Mouse (Mus musculus) midbrain, embryonic 13.5 days (tissue): ENCODE results near the gene Scube3. TPM values are rescaled to one million over a fixed set of nuclear protein-coding genes. Genes with fewer than 3 reads are reported as not detected.

Source experiments
- ATAC-seq: fragments of 200-750 bp; cut with Nextera tagmentation; 2 replicates; pipeline ENCODE4 v1.8.0; 2017; ENCODE audit warnings: mild to moderate bottlenecking, moderate TSS enrichment, moderate library complexity
- H3K27ac ChIP-seq: fragments of 300-500 bp; sonication (generic); 2 replicates; pipeline ENCODE4 v1.5.1; 2015; ENCODE audit warnings: inconsistent platforms, mild to moderate bottlenecking, moderate library complexity
- H3K27me3 ChIP-seq: fragments of 300-500 bp; sonication (generic); 2 replicates; pipeline ENCODE4 v1.6.1; 2015; ENCODE audit warnings: mild to moderate bottlenecking, inconsistent platforms
- H3K36me3 ChIP-seq: fragments of 300-500 bp; sonication (generic); 2 replicates; pipeline ENCODE4 v1.6.1; 2015; ENCODE audit warnings: mild to moderate bottlenecking, inconsistent platforms
- H3K4me1 ChIP-seq: fragments of 300-500 bp; sonication (generic); replicated peaks from 2 replicates; pipeline ENCODE4 v1.6.1; 2015; ENCODE audit warnings: inconsistent platforms
- H3K4me2 ChIP-seq: fragments of 300-500 bp; sonication (generic); replicated peaks from 2 replicates; pipeline ENCODE4 v1.6.1; 2015; ENCODE audit warnings: moderate library complexity, mild to moderate bottlenecking, inconsistent platforms
- H3K4me3 ChIP-seq: fragments of 300-500 bp; sonication (generic); replicated peaks from 2 replicates; pipeline ENCODE4 v1.5.1; 2015; ENCODE audit warnings: mild to moderate bottlenecking, inconsistent platforms
- H3K9ac ChIP-seq: fragments of 300-500 bp; sonication (generic); replicated peaks from 2 replicates; pipeline ENCODE4 v1.6.1; 2015; ENCODE audit warnings: mild to moderate bottlenecking, inconsistent platforms
- H3K9me3 ChIP-seq: fragments of 300-500 bp; sonication (generic); 2 replicates; pipeline ENCODE4 v1.6.1; 2016; ENCODE audit warnings: mild to moderate bottlenecking, inconsistent platforms
- WGBS: fragments of 180-500 bp; shearing (Covaris S2); methylation state at CpG from one replicate; pipeline ENCODE4 v1.1.7; 2015; 5-methylcytosine and 5-hydroxymethylcytosine counted together
- polyA plus RNA-seq: library from polyadenylated mRNA; unstranded; fragments of >200 nt; fragmentation: Nextera tagmentation; extraction: Ambion mirVana; gene quantifications from 2 replicates; pipeline ENCODE4 v1.2.1, GENCODE M21; 2015

Gene Scube3
- 5.6 and 6.1 TPM in 2 replicates for polyA plus RNA-seq

- ATAC-seq: peak; percentile 61
- H3K9me3 ChIP-seq: no peaks in the 10 kb centered on the region
- H3K4me2 ChIP-seq: peak within 1 kb of the TSS; percentile 87
- H3K27me3 ChIP-seq: peaks cover 14% of the 10 kb centered on the region
- no peaks in the 10 kb centered on the region for H3K36me3 ChIP-seq
- H3K27ac ChIP-seq: peak within 1 kb of the TSS; percentile 96
- peak within 1 kb of the TSS; percentile 91 for H3K9ac ChIP-seq
- peaks cover 67% of the 10 kb centered on the region for H3K4me1 ChIP-seq
- WGBS: under 1% methylated on average over 78 of the region's 97 CpGs
- H3K4me3 ChIP-seq: peak within 1 kb of the TSS; percentile 76
These were observed at the start of gene Scube3 for GRCm38 (mm10) chr17:28141771-28142699. TSS of gene Scube3 (plus strand) at chr17:28142141.

- Histone ChIP-seq H3K4me1 (peaks cover 7% of the 10 kb centered on the region), H3K4me3 (no peak overlapping the region), H3K27ac (no peak overlapping the region), H3K9me3 (peaks cover 2% of the 10 kb centered on the region; the same call in 1 of the 2 replicates), H3K27me3 (no peaks in the 10 kb centered on the region), H3K36me3 (no peaks in the 10 kb centered on the region), H3K9ac (no peak overlapping the region), H3K4me2 (no peak overlapping the region)
- WGBS: 94% methylated on average over 2 of the region's 2 CpGs
- ATAC-seq: no peak
These were observed 49.6 kb upstream of the Scube3 start for GRCm38 (mm10) chr17:28092297-28092696.

- WGBS: 70% methylated on average over 3 of the region's 3 CpGs
These were observed 48.1 kb upstream of the Scube3 start for GRCm38 (mm10) chr17:28093837-28094236.

GRCm38 (mm10) chr17:28096418-28096817 is 45.5 kb upstream of the Scube3 start:
- H3K27ac ChIP-seq: no peak overlapping the region
- peaks cover 5% of the 10 kb centered on the region for H3K4me1 ChIP-seq
- no peak for ATAC-seq
- no peaks in the 10 kb centered on the region for H3K36me3 ChIP-seq
- H3K9ac ChIP-seq: no peak overlapping the region
- H3K4me3 ChIP-seq: no peak overlapping the region
- H3K9me3 ChIP-seq: peaks cover 2% of the 10 kb centered on the region; the same call in 1 of the 2 replicates
- H3K27me3 ChIP-seq: no peaks in the 10 kb centered on the region
- H3K4me2 ChIP-seq: no peak overlapping the region
- WGBS: 86% methylated on average over 10 of the region's 10 CpGs

More at GRCm38 (mm10) chr17:28093837-28094236, 48.1 kb upstream of the Scube3 start:
- Histone ChIP-seq H3K4me3 (no peak overlapping the region), H3K27me3 (no peaks in the 10 kb centered on the region), H3K9ac (no peak overlapping the region), H3K4me1 (no peaks in the 10 kb centered on the region), H3K4me2 (no peak overlapping the region), H3K36me3 (no peaks in the 10 kb centered on the region), H3K9me3 (peaks cover 2% of the 10 kb centered on the region; the same call in 1 of the 2 replicates), H3K27ac (no peak overlapping the region)
- no peak for ATAC-seq

GRCm38 (mm10) chr17:28097308-28097707 is 44.6 kb upstream of the Scube3 start:
- Histone ChIP-seq H3K9ac (no peak overlapping the region), H3K36me3 (no peaks in the 10 kb centered on the region), H3K4me3 (no peak overlapping the region), H3K4me2 (no peak overlapping the region), H3K4me1 (peaks cover 14% of the 10 kb centered on the region), H3K9me3 (peaks cover 1% of the 10 kb centered on the region; the same call in 1 of the 2 replicates), H3K27me3 (no peaks in the 10 kb centered on the region), H3K27ac (no peak overlapping the region)
- 94% methylated on average over 13 of the region's 13 CpGs for WGBS
- no peak for ATAC-seq

- Histone ChIP-seq H3K4me2 (no peak overlapping the region), H3K36me3 (no peaks in the 10 kb centered on the region), H3K27me3 (no peaks in the 10 kb centered on the region), H3K9ac (no peak overlapping the region), H3K4me1 (peaks cover 15% of the 10 kb centered on the region), H3K9me3 (no peaks in the 10 kb centered on the region), H3K27ac (no peak overlapping the region), H3K4me3 (no peak overlapping the region)
- WGBS: 70% methylated on average over 3 of the region's 3 CpGs
- no peak for ATAC-seq
These were observed 42.9 kb upstream of the Scube3 start for GRCm38 (mm10) chr17:28099086-28099485.

GRCm38 (mm10) chr17:28100669-28101068 is 41.3 kb upstream of the Scube3 start:
- Histone ChIP-seq H3K27me3 (no peaks in the 10 kb centered on the region), H3K9me3 (no peaks in the 10 kb centered on the region), H3K9ac (no peak overlapping the region), H3K4me3 (no peak overlapping the region), H3K36me3 (no peaks in the 10 kb centered on the region), H3K4me2 (no peak overlapping the region), H3K27ac (peak overlapping the region; percentile 63), H3K4me1 (peaks cover 15% of the 10 kb centered on the region)
- 96% methylated on average over 1 of the region's 1 CpGs for WGBS
- ATAC-seq: no peak

GRCm38 (mm10) chr17:28101284-28101887 is 40.6 kb upstream of the Scube3 start:
- 24% methylated on average over 12 of the region's 12 CpGs for WGBS
- no peak overlapping the region for H3K4me3 ChIP-seq
- H3K27me3 ChIP-seq: no peaks in the 10 kb centered on the region
- no peak overlapping the region for H3K4me2 ChIP-seq
- no peaks in the 10 kb centered on the region for H3K36me3 ChIP-seq
- peaks cover 15% of the 10 kb centered on the region for H3K4me1 ChIP-seq
- H3K9ac ChIP-seq: no peak overlapping the region
- H3K9me3 ChIP-seq: no peaks in the 10 kb centered on the region
- H3K27ac ChIP-seq: peak overlapping the region; percentile 63
- no peak for ATAC-seq

GRCm38 (mm10) chr17:28101902-28102319 is 40.0 kb upstream of the Scube3 start:
- 8% methylated on average over 10 of the region's 10 CpGs for WGBS
- Histone ChIP-seq H3K36me3 (no peaks in the 10 kb centered on the region), H3K9ac (no peak overlapping the region), H3K4me2 (no peak overlapping the region), H3K9me3 (no peaks in the 10 kb centered on the region), H3K4me3 (no peak overlapping the region), H3K4me1 (peaks cover 16% of the 10 kb centered on the region), H3K27ac (peak overlapping the region; percentile 63), H3K27me3 (no peaks in the 10 kb centered on the region)
- ATAC-seq: peak; percentile 65

- Histone ChIP-seq H3K9ac (no peak overlapping the region), H3K4me2 (no peak overlapping the region), H3K27ac (no peak overlapping the region), H3K4me1 (peaks cover 23% of the 10 kb centered on the region), H3K27me3 (no peaks in the 10 kb centered on the region), H3K36me3 (no peaks in the 10 kb centered on the region), H3K4me3 (no peak overlapping the region), H3K9me3 (no peaks in the 10 kb centered on the region)
- WGBS: 90% methylated on average over 6 of the region's 6 CpGs
- no peak for ATAC-seq
These were observed 37.5 kb upstream of the Scube3 start for GRCm38 (mm10) chr17:28104416-28104815.

- Histone ChIP-seq H3K9ac (no peak overlapping the region), H3K9me3 (no peaks in the 10 kb centered on the region), H3K27me3 (no peaks in the 10 kb centered on the region), H3K27ac (no peak overlapping the region), H3K4me1 (peaks cover 22% of the 10 kb centered on the region), H3K4me3 (no peak overlapping the region), H3K36me3 (no peaks in the 10 kb centered on the region), H3K4me2 (no peak overlapping the region)
- WGBS: 83% methylated on average over 6 of the region's 6 CpGs
- ATAC-seq: no peak
These were observed 35.6 kb upstream of the Scube3 start for GRCm38 (mm10) chr17:28106352-28106751.

- H3K27ac ChIP-seq: no peak overlapping the region
- H3K4me2 ChIP-seq: no peak overlapping the region
- H3K4me3 ChIP-seq: no peak overlapping the region
- no peak overlapping the region for H3K9ac ChIP-seq
- no peak for ATAC-seq
- no peaks in the 10 kb centered on the region for H3K9me3 ChIP-seq
- H3K36me3 ChIP-seq: no peaks in the 10 kb centered on the region
- H3K4me1 ChIP-seq: peaks cover 13% of the 10 kb centered on the region
- H3K27me3 ChIP-seq: no peaks in the 10 kb centered on the region
- 6% methylated on average over 14 of the region's 14 CpGs for WGBS
These were observed 34.7 kb upstream of the Scube3 start for GRCm38 (mm10) chr17:28107275-28107674.
